Mouse (Mus musculus) embryonic fibroblast, embryonic 13.5 days (primary cell): ENCODE results near the gene Selenom. TPM values are rescaled to one million over a fixed set of nuclear protein-coding genes. Genes with fewer than 3 reads are reported as not detected.

Experiments
- H3K27ac ChIP-seq: 2 replicates; pipeline ENCODE4 v1.5.1; 2012; ENCODE audit warnings: low read length, control low read depth, inconsistent platforms; ENCODE audit not compliant: insufficient read depth
- H3K4me1 ChIP-seq: 2 replicates; pipeline ENCODE4 v1.6.1; 2011; ENCODE audit warnings: low read length; ENCODE audit not compliant: control insufficient read depth, insufficient read depth
- H3K4me3 ChIP-seq: 2 replicates; pipeline ENCODE4 v1.5.1; 2011; ENCODE audit warnings: mild to moderate bottlenecking, control low read depth, low read length; ENCODE audit not compliant: insufficient read depth
- CTCF ChIP-seq: IDR thresholded peaks from 2 replicates; pipeline ENCODE4 v1.5.1; 2011; ENCODE audit warnings: mild to moderate bottlenecking, control low read depth, low read length, moderate library complexity, borderline replicate concordance; ENCODE audit not compliant: insufficient read depth
- POLR2A ChIP-seq: IDR thresholded peaks from 2 replicates; pipeline ENCODE4 v1.6.1; 2011; ENCODE audit warnings: low read depth, mild to moderate bottlenecking, control low read depth, low read length, moderate library complexity
- polyA plus RNA-seq: library from polyadenylated mRNA; stranded (reverse); fragments of >200 nt; gene quantifications from 2 replicates; pipeline ENCODE4 v1.2.4, GENCODE M21; 2011; ENCODE audit warnings: low read depth; ENCODE audit not compliant: missing spikeins, insufficient read length

Selenom gene
- polyA plus RNA-seq, 1 experiment = 152 TPM

DNA sequence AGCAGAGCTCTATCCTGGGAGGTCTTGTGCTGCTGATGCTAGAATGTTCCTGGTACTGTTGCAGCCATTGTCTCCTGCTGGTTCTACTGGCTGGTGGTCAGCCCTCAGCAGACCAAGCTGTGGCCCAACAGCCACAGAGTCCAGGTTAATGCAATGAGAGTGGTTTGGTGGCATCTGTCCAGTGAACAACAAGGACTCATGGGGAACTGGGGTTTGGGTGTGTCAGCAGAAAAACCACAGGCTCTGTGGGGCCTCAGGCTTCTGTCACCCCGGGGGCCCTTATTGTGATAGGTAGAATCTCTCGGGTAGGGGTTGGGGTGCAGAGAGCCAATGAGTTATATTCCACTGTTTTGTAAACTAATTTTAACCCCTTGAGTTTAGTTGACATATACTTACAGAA, 4.2 kb upstream of the Selenom start:
- TF ChIP-seq CTCF (no peak), POLR2A (no peak)
- no peak overlapping the region for H3K27ac ChIP-seq
- H3K4me3 ChIP-seq = no peak overlapping the region
- H3K4me1 ChIP-seq = peaks cover 2% of the 10 kb centered on the region

DNA sequence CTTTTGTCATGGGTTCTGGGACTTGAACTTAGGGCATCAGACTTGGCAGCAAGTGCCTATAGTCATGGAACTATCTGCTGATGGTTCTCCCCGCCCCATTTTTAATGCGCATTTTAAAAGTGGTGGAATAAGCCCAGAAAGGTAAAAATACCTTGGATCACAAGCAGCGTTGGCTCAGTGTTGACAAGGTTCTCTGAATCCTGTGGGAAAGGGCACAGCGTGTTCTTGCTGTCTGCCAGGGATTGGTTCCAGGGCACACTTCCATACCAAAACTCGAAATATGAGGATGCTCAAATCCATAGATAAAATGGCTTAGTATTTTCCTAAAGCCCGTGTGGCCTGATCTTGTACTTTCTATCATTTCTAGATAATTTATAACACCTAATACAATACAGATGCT, 1.2 kb upstream of the Selenom start:
- Histone ChIP-seq H3K27ac (no peak overlapping the region), H3K4me1 (peaks cover 6% of the 10 kb centered on the region), H3K4me3 (no peak overlapping the region)
- TF ChIP-seq POLR2A = no peak
- no peak for TF ChIP-seq CTCF

- Histone ChIP-seq H3K27ac (peak overlapping the region; percentile 41), H3K4me3 (peak overlapping the region; percentile 65), H3K4me1 (peaks cover 6% of the 10 kb centered on the region)
- no peak for TF ChIP-seq POLR2A
- TF ChIP-seq CTCF = no peak
Measured at GRCm38 (mm10) chr11:3515216-3515615, 732 bp downstream of the Selenom start.

DNA sequence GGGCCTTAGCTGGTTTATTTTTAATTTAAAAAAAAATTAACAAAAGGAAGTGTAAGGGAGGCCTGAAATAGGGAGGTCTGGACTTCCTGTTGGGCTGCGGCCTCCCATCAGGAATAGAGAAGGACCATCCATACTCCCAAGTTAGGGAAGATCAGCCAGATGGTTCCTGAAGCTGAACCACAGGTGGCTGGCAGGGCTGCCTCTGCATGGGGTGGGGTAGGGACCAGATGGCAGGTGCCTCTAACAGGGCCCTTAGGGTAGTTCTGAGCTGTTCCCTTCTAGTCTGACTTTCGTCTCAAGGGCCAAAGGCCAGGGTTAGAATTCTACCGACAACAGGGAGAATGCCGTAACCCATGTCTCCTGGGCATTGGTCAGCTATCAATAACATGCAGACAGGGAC, 1.2 kb downstream of the Selenom start:
- Histone ChIP-seq H3K4me3 (peak overlapping the region; percentile 65), H3K4me1 (peaks cover 6% of the 10 kb centered on the region), H3K27ac (0 out of 2 replicates have a peak overlapping the region, but pooled peaks have one; percentile 6)
- TF ChIP-seq POLR2A = no peak
- TF ChIP-seq CTCF = no peak

- Histone ChIP-seq H3K27ac (no peak overlapping the region), H3K4me3 (peak overlapping the region; percentile 65), H3K4me1 (peaks cover 6% of the 10 kb centered on the region)
- TF ChIP-seq POLR2A (no peak), CTCF (no peak)
Measured at GRCm38 (mm10) chr11:3516121-3516520, 1.6 kb downstream of the Selenom start.

DNA sequence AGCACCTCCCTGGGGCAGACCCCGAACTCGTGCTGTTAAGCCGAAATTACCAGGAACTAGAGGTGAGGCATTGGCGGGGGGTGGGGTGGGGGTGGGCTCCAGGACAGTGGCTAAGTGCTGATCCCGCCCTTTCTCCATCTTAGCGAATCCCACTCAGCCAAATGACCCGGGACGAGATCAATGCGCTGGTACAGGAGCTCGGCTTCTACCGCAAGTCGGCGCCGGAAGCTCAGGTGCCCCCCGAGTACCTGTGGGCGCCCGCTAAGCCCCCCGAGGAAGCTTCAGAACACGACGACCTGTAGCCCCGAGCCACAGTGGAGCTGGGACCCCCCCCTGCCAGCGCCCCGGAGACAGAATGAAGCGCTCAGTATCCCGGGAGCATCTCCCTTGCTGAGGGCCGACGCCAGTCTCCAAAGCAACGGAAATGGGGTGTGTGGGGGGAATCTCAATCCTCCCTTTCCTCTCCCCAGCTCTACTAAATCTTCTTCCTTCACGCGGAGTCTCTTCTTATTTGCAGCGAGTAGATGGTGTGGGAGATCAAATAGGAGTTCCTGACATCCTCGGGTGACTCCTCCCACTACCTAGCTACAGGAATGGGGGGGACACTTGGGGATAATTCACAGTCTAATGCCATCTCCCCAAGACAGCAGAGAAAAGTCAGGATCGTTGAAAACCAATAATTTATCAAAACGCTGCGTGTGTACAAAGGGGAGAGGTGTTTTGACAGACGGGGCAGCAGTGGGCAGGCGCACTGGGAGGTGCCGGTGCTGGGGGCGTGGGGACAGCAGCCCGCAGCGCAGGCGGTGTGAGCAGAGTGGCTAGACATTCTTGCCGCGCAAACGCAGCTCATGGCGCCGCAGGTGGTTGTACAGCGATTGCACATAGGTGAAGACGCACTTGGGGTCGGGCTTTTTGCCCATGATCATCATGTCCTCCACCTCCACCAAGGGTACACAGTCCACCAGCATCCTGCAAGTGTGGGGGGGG, 2.7 kb downstream of the Selenom start:
- H3K4me1 ChIP-seq = peaks cover 6% of the 10 kb centered on the region
- TF ChIP-seq CTCF = no peak
- peak; percentile 24 for TF ChIP-seq POLR2A
- H3K4me3 ChIP-seq = no peak overlapping the region
- no peak overlapping the region for H3K27ac ChIP-seq

DNA sequence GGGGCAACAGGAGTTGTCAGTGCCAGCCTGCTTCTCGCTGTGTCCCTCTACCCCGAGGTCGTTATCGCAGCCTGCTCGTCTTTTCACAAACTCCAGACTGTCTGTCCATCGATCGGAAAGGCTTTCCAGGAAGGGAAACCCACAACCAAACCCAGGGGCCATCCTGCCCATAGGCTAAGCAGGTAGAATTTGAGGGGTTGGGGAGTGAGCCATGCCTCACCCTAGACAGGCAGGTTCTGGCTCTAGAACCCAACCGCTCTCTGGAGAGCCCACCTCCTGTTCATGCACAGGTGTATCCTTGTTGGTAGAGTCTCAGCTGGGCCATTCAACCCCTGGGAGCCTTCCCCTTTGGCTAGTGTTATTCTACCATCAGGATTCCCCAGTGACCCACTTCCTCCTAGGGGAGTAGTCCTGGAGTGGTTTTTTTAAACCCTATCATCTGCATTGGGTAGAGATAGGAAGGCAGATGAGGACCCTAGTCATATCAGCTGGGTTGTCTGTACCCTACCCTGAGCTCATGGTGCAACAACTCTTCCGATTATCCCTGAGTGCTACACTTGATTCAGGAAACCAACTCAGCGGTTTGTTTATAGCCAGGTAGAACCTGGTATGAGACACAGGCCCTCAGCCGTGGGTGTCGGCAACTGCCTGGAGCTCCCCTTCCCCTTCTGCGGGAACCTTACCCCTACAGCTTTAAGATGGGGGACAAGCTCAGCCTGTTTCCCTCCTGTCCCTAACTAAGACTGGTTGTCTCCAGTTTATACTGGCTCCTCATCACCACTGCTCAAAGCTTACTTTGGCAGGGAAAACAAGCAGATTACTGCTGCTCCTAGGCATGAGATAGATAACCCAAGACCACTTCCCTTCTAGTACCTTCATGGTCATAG, 3.6 kb downstream of the Selenom start:
- TF ChIP-seq POLR2A (0 out of 2 replicates have a peak, but pooled peaks have one; percentile 0), CTCF (no peak)

GRCm38 (mm10) chr11:3519051-3519726, 4.7 kb downstream of the Selenom start:
- H3K27ac ChIP-seq = no peak overlapping the region
- TF ChIP-seq CTCF (no peak), POLR2A (no peak)
- peaks cover 4% of the 10 kb centered on the region; the same call in 1 of the 2 replicates for H3K4me1 ChIP-seq
- H3K4me3 ChIP-seq = no peak overlapping the region

More for the DNA sequence above, 3.6 kb downstream of the Selenom start:
- H3K4me3 ChIP-seq = no peak overlapping the region
- no peak overlapping the region for H3K27ac ChIP-seq
- H3K4me1 ChIP-seq = peaks cover 6% of the 10 kb centered on the region

- Histone ChIP-seq H3K4me3 (no peak overlapping the region), H3K27ac (no peak overlapping the region), H3K4me1 (peaks cover 4% of the 10 kb centered on the region; the same call in 1 of the 2 replicates)
- no peak for TF ChIP-seq POLR2A
- no peak for TF ChIP-seq CTCF
Measured at GRCm38 (mm10) chr11:3519756-3520398, 5.4 kb downstream of the Selenom start.
